Mouse (Mus musculus): Measurements from ENCODE around the gene Gm17949. TPM values are rescaled to one million over a fixed set of nuclear protein-coding genes. Genes with fewer than 3 reads are reported as not detected.

The Gm17949 gene
- polyA plus RNA-seq, 1 experiment from 2014 or later, result 0.16 TPM

- no peaks in the 10 kb centered on the region for H3K9me3 ChIP-seq (ENCODE audit: low read depth, low read length)
- WGBS, result 55% methylated on average over 12 of the region's 14 CpGs
- H3K27me3 ChIP-seq (ENCODE audit: insufficient read depth, low read length), result no peaks in the 10 kb centered on the region
- no peak overlapping the region for H3K4me2 ChIP-seq
- DNase-seq (no peak), ATAC-seq (ENCODE audit: insufficient read depth) (no peak)
- H3K4me1 ChIP-seq (ENCODE audit: insufficient read depth), result no peaks in the 10 kb centered on the region
- no peak for TF ChIP-seq CTCF (IDR thresholded peaks at IDR 0.05; ENCODE audit: low read depth)
- H3K4me3 ChIP-seq (ENCODE audit: low read depth, low read length), result no peak overlapping the region
- no peak overlapping the region for H3K9ac ChIP-seq
- no peak overlapping the region for H3K27ac ChIP-seq (ENCODE audit: low read depth)
- no peaks in the 10 kb centered on the region for H3K36me3 ChIP-seq (ENCODE audit: insufficient read depth)
These were observed 37.1 kb upstream of the Gm17949 start for GRCm38 (mm10) chr17:56973956-56974707.

GRCm38 (mm10) chr17:56974708-56975240, 36.5 kb upstream of the Gm17949 start:
- TF ChIP-seq CTCF (IDR thresholded peaks at IDR 0.05; ENCODE audit: low read depth), result no peak
- ATAC-seq (ENCODE audit: insufficient read depth) (no peak), DNase-seq (no peak)
- Histone ChIP-seq H3K4me2 (no peak overlapping the region), H3K27me3 (ENCODE audit: insufficient read depth, low read length) (no peaks in the 10 kb centered on the region), H3K4me1 (ENCODE audit: insufficient read depth) (no peaks in the 10 kb centered on the region), H3K27ac (ENCODE audit: low read depth) (no peak overlapping the region), H3K4me3 (ENCODE audit: low read depth, low read length) (no peak overlapping the region), H3K36me3 (ENCODE audit: insufficient read depth) (no peaks in the 10 kb centered on the region), H3K9ac (no peak overlapping the region), H3K9me3 (ENCODE audit: low read depth, low read length) (no peaks in the 10 kb centered on the region)
- 71% methylated on average over 5 of the region's 5 CpGs for WGBS

GRCm38 (mm10) chr17:56975391-56975790, 35.9 kb upstream of the Gm17949 start:
- WGBS, result 74% methylated on average over 3 of the region's 3 CpGs
- Histone ChIP-seq H3K4me2 (no peak overlapping the region), H3K4me1 (ENCODE audit: insufficient read depth) (no peaks in the 10 kb centered on the region), H3K9me3 (ENCODE audit: low read depth, low read length) (no peaks in the 10 kb centered on the region), H3K36me3 (ENCODE audit: insufficient read depth) (no peaks in the 10 kb centered on the region), H3K27ac (ENCODE audit: low read depth) (no peak overlapping the region), H3K27me3 (ENCODE audit: insufficient read depth, low read length) (no peaks in the 10 kb centered on the region), H3K4me3 (ENCODE audit: low read depth, low read length) (no peak overlapping the region), H3K9ac (no peak overlapping the region)
- ATAC-seq (ENCODE audit: insufficient read depth) (no peak), DNase-seq (no peak)
- no peak for TF ChIP-seq CTCF (IDR thresholded peaks at IDR 0.05; ENCODE audit: low read depth)

GRCm38 (mm10) chr17:56976531-56977390, 34.5 kb upstream of the Gm17949 start:
- ATAC-seq (ENCODE audit: insufficient read depth), result no peak
- DNase-seq, result no peak

DNA sequence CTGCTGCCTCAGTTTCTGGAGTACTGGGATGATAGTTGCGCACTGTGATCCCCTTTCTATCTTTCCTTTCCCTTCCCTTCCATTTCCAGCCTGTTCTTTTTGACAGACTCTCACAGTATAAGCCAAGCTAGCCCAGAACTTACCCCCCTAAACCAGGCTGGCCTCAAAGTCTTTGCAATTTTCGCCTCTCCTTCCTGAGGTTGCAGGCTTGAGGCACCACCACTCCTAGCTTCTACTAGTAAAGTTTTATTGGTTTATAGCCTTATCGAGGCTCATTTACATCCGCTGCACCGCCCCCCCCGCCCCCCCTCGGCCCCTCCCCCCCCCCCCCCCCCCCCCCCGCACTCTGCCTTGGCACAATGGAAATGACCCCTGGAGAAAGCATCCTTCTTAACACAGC, 31.7 kb upstream of the Gm17949 start:
- Histone ChIP-seq H3K4me2 (no peak overlapping the region), H3K36me3 (ENCODE audit: insufficient read depth) (no peaks in the 10 kb centered on the region), H3K9ac (no peak overlapping the region), H3K4me3 (ENCODE audit: low read depth, low read length) (no peak overlapping the region), H3K9me3 (ENCODE audit: low read depth, low read length) (no peaks in the 10 kb centered on the region), H3K27ac (ENCODE audit: low read depth) (no peak overlapping the region), H3K27me3 (ENCODE audit: insufficient read depth, low read length) (no peaks in the 10 kb centered on the region), H3K4me1 (ENCODE audit: insufficient read depth) (no peaks in the 10 kb centered on the region)
- no peak for TF ChIP-seq CTCF (IDR thresholded peaks at IDR 0.05; ENCODE audit: low read depth)
- DNase-seq (no peak), ATAC-seq (ENCODE audit: insufficient read depth) (no peak)
- 28% methylated on average over 7 of the region's 8 CpGs for whole genome bisulfite sequencing

More at GRCm38 (mm10) chr17:56976531-56977390, 34.5 kb upstream of the Gm17949 start:
- H3K4me3 ChIP-seq (ENCODE audit: low read depth, low read length), result no peak overlapping the region
- 63% methylated on average over 8 of the region's 8 CpGs for WGBS
- no peak for TF ChIP-seq CTCF (IDR thresholded peaks at IDR 0.05; ENCODE audit: low read depth)
- no peaks in the 10 kb centered on the region for H3K36me3 ChIP-seq (ENCODE audit: insufficient read depth)
- H3K27me3 ChIP-seq (ENCODE audit: insufficient read depth, low read length), result no peaks in the 10 kb centered on the region
- H3K9me3 ChIP-seq (ENCODE audit: low read depth, low read length), result no peaks in the 10 kb centered on the region
- H3K4me2 ChIP-seq, result no peak overlapping the region
- no peaks in the 10 kb centered on the region for H3K4me1 ChIP-seq (ENCODE audit: insufficient read depth)
- no peak overlapping the region for H3K9ac ChIP-seq
- no peak overlapping the region for H3K27ac ChIP-seq (ENCODE audit: low read depth)

DNA sequence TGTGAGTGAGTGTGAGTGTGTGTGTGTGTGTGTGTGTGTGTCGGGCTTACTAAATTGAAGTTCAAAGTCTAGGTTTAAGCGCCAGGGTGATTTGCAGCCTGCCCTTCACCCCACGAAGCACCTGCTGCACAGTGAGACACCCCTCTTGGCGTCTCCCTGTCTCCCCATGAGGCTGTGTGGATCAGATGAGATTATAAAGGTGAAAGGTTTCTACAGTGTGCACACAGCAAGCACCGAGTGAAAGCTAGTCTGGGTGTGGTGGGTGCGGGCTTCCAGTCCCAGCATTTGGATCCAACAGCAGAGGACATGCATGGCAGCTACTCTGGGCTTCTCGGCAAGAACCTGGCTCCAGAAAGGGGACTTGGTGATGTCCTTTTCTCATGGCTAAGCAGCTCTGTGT, 30.2 kb upstream of the Gm17949 start:
- no peak overlapping the region for H3K27ac ChIP-seq (ENCODE audit: low read depth)
- ATAC-seq (ENCODE audit: insufficient read depth) (no peak), DNase-seq (no peak)
- no peaks in the 10 kb centered on the region for H3K4me1 ChIP-seq (ENCODE audit: insufficient read depth)
- WGBS, result 69% methylated on average over 7 of the region's 7 CpGs
- H3K4me3 ChIP-seq (ENCODE audit: low read depth, low read length), result no peak overlapping the region
- H3K9me3 ChIP-seq (ENCODE audit: low read depth, low read length), result no peaks in the 10 kb centered on the region
- H3K9ac ChIP-seq, result no peak overlapping the region
- no peak for TF ChIP-seq CTCF (IDR thresholded peaks at IDR 0.05; ENCODE audit: low read depth)
- no peaks in the 10 kb centered on the region for H3K27me3 ChIP-seq (ENCODE audit: insufficient read depth, low read length)
- no peak overlapping the region for H3K4me2 ChIP-seq
- no peaks in the 10 kb centered on the region for H3K36me3 ChIP-seq (ENCODE audit: insufficient read depth)

- Histone ChIP-seq H3K27me3 (ENCODE audit: insufficient read depth, low read length) (no peaks in the 10 kb centered on the region), H3K27ac (ENCODE audit: low read depth) (no peak within 1 kb of the TSS), H3K4me2 (no peak within 1 kb of the TSS), H3K9ac (no peak within 1 kb of the TSS), H3K4me3 (ENCODE audit: low read depth, low read length) (no peak within 1 kb of the TSS), H3K36me3 (ENCODE audit: insufficient read depth) (no peaks in the 10 kb centered on the region), H3K4me1 (ENCODE audit: insufficient read depth) (no peaks in the 10 kb centered on the region), H3K9me3 (ENCODE audit: low read depth, low read length) (no peaks in the 10 kb centered on the region)
- 66% methylated on average over 5 of the region's 5 CpGs for whole genome bisulfite sequencing
- no peak for ATAC-seq (ENCODE audit: insufficient read depth)
- no peak for DNase-seq
- no peak for TF ChIP-seq CTCF (IDR thresholded peaks at IDR 0.05; ENCODE audit: low read depth)
These were observed 29.3 kb upstream of the Gm17949 start, which contains the start of gene Acer1 for GRCm38 (mm10) chr17:56982013-56982412. Gene Acer1 (minus strand): TSS chr17:56982126.

Data from lung, embryonic 14.5 days (tissue).